Mouse (Mus musculus) CD4-positive, CD25-positive, alpha-beta regulatory T cell, adult 2 months (primary cell): Measurements from ENCODE around the gene Fance.

ENCODE experiments used
- DNase-seq: peaks from one replicate; pipeline ENCODE4 v3.0.0-alpha.2; 2012; ENCODE audit warnings: low read depth, low spot score

Fance gene

DNA sequence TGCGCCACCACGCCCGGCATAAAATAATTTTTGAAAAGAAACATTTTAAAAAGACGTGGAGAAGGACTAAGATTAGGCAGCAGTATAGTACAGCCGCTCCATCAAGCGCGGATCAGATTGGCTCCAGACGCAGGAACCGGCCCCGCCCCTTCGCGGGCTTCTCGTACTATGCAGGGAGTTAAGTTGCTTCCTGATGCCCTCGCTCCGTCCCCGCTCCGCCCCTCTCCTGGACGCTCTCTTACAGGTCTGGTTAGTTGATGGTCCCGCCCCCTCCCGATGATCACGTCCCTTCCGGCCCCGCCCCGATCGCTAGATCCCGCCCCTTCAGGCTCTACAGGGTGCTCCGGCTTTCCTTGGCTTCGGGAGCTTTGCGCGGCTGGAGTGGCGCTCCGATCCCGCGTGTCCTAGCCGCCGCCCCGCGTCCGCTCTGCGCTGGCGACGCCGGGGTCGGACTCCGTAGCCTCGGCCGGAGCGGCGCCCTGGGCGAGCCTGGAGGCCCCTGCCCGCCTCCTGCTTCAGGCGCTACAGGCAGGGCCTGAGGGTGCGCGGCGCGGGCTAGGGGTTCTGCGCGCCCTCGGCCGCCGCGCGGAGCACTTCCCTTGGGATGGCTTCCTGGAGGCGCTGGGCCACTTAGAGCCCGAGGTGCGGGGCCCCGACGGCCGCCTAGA is at the start of gene Fance:
Gene Fance (plus strand): TSS at position 308 of the 668 bp plus-strand sequence.
- DNase-seq: peak; percentile 99

DNA sequence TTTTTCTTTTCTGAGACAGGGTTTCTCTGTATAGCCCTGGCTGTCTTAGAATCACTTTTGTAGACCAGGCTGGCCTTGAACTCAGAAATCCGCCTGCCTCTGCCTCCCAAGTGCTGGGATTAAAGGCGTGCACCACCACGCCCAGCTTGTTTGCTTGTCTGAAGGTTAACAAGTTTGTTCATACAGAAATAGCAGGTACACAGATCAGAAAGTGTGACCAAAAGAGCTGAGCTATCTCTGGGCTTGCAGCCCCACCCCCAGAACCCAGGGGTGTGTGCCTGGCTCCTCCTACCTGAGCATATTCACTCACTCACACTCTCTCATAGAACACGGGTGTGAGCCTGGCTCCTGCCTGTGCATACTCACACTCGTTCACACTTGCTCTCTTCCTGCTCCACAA is 46.1 kb upstream of the Fance start:
- DNase-seq: no peak

DNA sequence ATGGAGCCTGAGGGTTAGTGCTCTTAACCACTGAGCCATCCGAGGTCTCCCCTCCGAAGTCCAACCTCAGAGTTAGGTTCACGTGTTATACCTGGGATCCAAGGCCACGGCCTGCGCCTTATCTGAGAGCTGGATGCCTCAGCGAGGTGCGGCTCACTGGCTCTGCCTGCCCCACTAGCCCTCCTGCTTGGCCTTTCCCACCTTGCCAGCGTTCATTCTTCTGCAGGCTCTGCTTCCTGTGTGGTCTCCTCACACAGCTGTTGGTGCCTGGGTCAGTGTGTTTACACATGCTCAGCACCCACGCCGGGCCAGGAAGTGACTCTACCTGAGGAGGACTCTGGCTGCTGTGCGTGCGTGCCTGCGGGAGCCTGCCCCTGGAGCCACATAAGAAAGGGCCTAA is 43.2 kb upstream of the Fance start:
- no peak for DNase-seq

DNA sequence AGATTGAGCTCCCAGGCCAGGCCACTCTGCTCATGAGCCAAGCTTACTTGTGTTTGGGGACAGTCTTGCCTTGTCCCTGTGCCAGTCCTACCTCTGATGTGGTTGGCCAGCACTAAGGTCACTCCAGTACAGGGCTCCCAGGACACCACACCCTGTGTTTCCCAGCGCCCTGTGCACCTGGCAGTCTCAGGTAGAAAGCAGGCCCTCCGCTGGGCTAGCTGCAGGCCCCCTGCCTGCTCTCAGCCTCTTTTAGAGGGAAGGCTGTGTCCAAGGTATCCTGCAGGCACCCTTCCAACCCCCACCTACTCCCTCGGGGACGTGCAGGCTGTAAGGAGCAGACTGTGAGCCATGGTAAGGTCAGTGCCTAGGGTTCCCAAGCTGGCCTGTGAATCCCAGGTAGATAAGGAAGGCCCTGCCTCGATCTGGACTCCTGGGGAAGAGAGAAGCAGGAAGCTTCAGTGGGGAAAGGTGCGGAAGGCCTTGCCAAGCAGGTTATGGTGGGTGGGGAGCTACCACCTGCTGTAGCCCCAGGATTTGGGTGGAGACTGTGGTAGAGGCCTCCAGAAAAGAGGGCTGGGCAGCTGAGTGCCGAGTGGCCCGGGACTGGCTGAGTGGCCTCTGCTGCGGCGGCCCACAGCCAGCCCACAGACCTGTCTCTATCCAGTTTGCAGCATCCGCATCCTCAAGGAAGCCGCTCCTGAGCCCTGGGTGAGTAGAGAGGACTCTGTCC is 41.6 kb upstream of the Fance start:
- DNase-seq: no peak

DNA sequence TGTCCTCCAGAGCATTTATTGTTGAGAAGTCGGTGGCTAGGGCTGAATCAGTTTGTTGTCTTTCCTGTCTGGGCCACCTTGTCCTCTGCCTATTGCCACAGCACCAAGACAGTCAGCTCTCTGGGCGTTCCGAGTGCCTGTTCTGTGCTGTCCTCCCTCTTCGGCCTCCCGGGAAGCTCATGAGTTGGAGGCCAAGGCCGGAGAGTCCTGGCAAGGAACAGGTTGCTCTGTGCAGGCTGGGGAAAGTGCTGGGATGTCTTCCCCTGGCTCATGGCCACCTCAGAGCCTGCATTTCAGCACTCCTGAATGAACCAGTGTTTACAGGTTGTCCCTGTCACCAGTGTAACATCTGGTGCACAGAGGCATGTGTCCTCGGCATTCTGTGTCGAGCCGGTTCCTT is 41.0 kb upstream of the Fance start:
- no peak for DNase-seq

GRCm38 (mm10) chr17:28272837-28273236 is 40.5 kb upstream of the Fance start:
- DNase-seq: no peak

- peak; percentile 53 for DNase-seq
Measured at GRCm38 (mm10) chr17:28274739-28275138, 38.6 kb upstream of the Fance start.

- DNase-seq: no peak
Measured at GRCm38 (mm10) chr17:28277226-28277625, 36.1 kb upstream of the Fance start.

- no peak for DNase-seq
Measured at GRCm38 (mm10) chr17:28277721-28278120, 35.6 kb upstream of the Fance start.

- no peak for DNase-seq
Measured at GRCm38 (mm10) chr17:28278156-28278555, 35.2 kb upstream of the Fance start.

DNA sequence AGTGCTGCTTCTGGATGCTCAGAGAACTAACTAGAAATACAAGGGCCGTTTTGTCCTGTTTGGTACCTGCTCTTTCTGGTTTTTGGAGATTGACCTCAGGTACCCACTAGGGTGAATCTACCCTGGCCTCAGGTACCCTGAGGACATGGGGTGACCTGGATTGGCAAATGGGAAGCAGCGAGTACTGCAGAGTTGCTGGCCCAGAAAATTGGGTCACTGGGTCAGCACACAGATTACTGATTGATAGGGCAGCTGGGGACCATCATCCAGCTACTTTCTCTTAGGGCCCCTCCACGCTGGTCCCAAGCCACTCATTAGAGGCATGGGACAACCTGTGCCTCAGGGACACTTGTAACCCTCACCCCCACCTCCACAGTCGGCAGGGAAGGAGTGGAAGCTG is 34.1 kb upstream of the Fance start:
- no peak for DNase-seq

DNA sequence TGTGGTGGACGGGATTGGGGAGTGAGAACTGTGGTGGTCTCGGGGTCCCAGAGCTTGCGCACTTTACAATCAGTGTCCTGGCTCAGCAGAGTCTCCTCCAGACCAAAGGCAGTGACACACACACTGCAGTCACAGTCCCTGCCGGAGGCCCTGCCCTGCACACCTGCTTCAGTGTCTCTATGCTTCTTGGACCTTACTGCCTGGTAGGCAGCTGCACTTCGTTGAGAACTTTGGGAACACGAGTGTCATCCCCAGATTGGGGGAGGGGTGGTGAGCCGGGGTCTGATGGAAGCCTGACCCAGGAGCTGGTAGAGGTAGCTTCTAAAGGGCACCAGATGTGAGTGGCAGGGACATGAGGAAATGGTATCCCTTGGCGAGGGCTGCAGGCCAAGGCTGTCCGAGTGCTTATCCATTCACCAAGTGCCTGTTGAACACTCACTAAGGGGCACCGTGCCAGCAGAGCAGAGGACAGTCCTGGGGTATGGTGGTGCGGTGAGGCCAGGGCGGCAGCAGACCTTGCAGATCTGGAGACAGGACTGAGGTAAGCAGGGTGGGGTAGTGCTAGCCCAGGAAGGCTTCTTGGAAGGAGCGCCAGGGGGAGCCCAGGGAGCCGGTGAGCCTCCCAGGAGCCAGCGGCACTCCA is 33.4 kb upstream of the Fance start:
- DNase-seq: no peak

- no peak for DNase-seq
Measured at GRCm38 (mm10) chr17:28280423-28280800, 32.9 kb upstream of the Fance start.

DNA sequence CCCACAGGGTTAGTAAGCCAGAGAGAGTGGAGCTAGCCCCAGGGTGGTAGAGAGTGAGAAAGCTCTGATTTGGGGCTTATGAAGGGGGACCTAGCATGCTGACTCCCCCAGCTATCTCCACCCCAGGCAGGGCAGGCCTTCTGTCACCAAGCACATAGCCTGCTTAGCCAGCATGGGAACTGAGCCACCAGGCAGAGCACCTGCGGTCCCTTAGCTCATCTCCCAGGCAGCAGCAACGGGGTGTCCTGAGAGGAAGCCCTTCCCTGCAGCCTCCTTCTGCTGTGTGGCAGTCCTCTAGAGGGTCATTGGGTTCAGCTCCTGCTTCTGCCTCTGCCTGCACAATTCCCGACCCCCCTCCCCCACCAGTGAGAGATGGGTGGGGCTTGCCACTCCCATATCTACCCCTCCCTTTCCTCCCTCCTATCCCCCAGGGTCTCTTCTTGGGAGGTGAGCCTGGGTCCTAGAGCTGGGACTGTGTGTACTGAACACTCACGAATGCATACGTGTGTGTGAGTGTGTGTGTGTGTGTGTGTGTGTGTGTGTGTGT is 32.4 kb upstream of the Fance start:
- no peak for DNase-seq

- no peak for DNase-seq
Measured at GRCm38 (mm10) chr17:28281866-28282441, 31.4 kb upstream of the Fance start.

DNA sequence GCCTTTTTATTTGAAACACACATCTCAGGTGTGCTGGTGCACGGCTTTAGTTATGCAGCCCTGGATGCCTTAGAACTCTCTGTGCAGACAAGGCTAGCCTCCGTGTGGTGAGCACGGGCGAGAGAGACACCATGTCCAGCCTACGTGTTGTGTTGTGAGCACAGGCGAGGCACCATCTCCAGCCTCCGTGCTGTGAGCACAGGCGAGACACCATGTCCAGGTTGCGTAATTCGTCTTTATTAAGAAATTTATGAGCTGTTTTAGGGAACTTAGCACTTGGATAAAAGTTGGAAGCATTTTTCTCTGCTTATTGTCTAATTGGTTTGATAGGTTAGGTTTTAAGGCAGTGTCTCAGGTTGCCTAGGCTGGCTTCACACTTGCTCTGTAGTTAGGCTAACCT is 30.1 kb upstream of the Fance start:
- no peak for DNase-seq

DNA sequence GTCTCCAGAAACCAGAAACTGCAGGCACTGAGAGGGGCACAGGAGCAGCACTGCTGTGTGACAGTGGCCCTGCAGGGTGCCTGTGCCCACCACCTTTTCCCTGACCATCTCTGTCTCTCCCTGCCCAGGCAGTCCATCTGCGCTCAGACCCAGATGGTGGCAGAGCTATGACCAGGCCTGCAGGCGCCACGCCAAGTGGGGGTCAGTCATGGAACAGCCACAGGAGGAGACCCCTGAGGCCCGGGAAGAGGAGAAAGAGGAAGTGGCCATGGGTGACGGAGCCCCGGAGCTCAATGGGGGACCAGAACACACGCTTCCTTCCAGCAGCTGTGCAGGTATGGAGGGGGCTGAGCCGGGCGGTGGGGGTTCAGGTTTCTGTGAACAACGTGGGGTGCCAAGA is 27.2 kb upstream of the Fance start:
- DNase-seq: no peak

DNA sequence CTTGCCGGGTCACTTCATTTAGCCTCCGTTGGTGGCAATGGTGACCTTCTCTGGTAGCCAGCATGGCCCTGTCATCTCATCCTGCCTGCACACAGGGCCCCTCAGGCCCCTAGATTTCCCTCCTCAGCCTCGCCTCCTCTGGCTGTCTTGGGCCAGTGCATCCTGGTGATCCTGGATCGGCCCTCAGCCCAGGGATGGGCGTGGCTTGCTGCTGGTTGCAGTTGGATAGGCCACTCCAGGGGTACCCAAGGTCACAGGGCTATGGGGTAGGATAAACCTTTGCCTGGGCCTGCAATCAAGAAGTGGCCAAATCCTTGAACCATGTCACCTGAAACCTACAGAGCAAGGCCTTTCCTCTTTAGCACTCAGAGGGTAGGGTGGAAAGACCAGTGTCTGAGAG is 26.4 kb upstream of the Fance start:
- DNase-seq: no peak

GRCm38 (mm10) chr17:28287578-28287977 is 25.7 kb upstream of the Fance start:
- no peak for DNase-seq

GRCm38 (mm10) chr17:28287980-28288379 is 25.3 kb upstream of the Fance start:
- DNase-seq: peak; percentile 61

GRCm38 (mm10) chr17:28290262-28290661 is 23.1 kb upstream of the Fance start:
- DNase-seq: no peak

DNA sequence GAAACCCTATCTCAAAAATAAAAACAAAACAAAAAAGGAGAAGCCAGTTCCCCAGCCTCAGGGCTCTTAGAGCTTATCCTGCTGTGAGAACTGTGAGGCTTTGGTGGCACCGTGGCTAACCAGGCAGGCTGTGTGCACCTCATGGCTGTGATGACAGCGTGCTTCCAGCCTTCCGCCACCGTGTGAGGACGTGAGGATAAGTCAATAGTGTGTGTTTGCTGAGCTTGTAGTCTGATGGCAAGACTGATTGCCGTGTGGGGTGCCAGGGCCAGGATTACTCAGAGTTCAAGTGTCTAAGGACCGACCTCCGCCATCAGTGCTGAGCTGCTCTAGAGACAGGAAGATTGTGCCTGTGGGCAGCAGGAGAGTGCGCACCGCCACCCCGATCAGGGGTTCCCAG is 22.6 kb upstream of the Fance start:
- no peak for DNase-seq
